Mouse (Mus musculus): ENCODE results near the gene Shld2.
"Not testable (repeated sequence)": the region's sequence is repeated elsewhere in the genome, so short reads cannot be mapped to it uniquely, and the experiment has no call there.

Gene Shld2

GRCm38 (mm10) chr14:34275225-34275624, 35.1 kb downstream of the Shld2 start:
- DNase-seq: no peak

GRCm38 (mm10) chr14:34274141-34274540, 36.2 kb downstream of the Shld2 start:
- no peak for DNase-seq

GRCm38 (mm10) chr14:34273280-34273679, 37.0 kb downstream of the Shld2 start:
- no peak for DNase-seq

- no peak for DNase-seq
Observed at GRCm38 (mm10) chr14:34268046-34268445, 42.2 kb downstream of the Shld2 start.

- not testable (repeated sequence) for DNase-seq
Observed at GRCm38 (mm10) chr14:34258525-34258924, 51.8 kb downstream of the Shld2 start.

GRCm38 (mm10) chr14:34253261-34253660, 57.0 kb downstream of the Shld2 start:
- DNase-seq: no peak

- no peak for DNase-seq
Observed at GRCm38 (mm10) chr14:34252470-34253145, 57.7 kb downstream of the Shld2 start.

- DNase-seq: no peak
Observed at GRCm38 (mm10) chr14:34240676-34241075, 69.6 kb downstream of the Shld2 start.

- no peak for DNase-seq
Observed at GRCm38 (mm10) chr14:34240263-34240662, 70.0 kb downstream of the Shld2 start.

- peak; percentile 73 to 74 for DNase-seq
Observed at GRCm38 (mm10) chr14:34234630-34235380, 75.5 kb downstream of the Shld2 start.

- no peak for DNase-seq
Observed at GRCm38 (mm10) chr14:34233846-34234245, 76.4 kb downstream of the Shld2 start.

GRCm38 (mm10) chr14:34232866-34233680, 77.2 kb downstream of the Shld2 start:
- no peak for DNase-seq

GRCm38 (mm10) chr14:34232340-34232739, 78.0 kb downstream of the Shld2 start:
- DNase-seq: no peak

- DNase-seq: no peak
Observed at GRCm38 (mm10) chr14:34228830-34229506, 81.3 kb downstream of the Shld2 start.

GRCm38 (mm10) chr14:34227981-34228380, 82.3 kb downstream of the Shld2 start:
- DNase-seq: no peak

GRCm38 (mm10) chr14:34226566-34226965, 83.7 kb downstream of the Shld2 start:
- DNase-seq: peak in 1 of 2 experiments; percentile 38

- DNase-seq: no peak
Observed at GRCm38 (mm10) chr14:34225986-34226385, 84.3 kb downstream of the Shld2 start.

- peak; percentile 41 to 72 for DNase-seq
Observed at GRCm38 (mm10) chr14:34223362-34223898, 86.9 kb downstream of the Shld2 start.

- no peak for DNase-seq
Observed at GRCm38 (mm10) chr14:34221416-34222077, 88.7 kb downstream of the Shld2 start.

- DNase-seq: no peak
Observed at GRCm38 (mm10) chr14:34220426-34220825, 89.9 kb downstream of the Shld2 start.

- DNase-seq: peak in 1 of 2 experiments; percentile 45
Observed at GRCm38 (mm10) chr14:34219786-34220198, 90.5 kb downstream of the Shld2 start.

GRCm38 (mm10) chr14:34219295-34219694, 91.0 kb downstream of the Shld2 start, which contains the start of gene Syt15:
Gene Syt15 (plus strand): TSS chr14:34219595.
- no peak for DNase-seq

Measured in lung, postnatal 4 days (tissue).